Mouse (Mus musculus): ENCODE data around the gene Prpf38b.

Prpf38b gene

GRCm38 (mm10) chr3:108860786-108861185, 50.7 kb downstream of the Prpf38b start:
- DNase-seq (ENCODE audit: low spot score): no peak

GRCm38 (mm10) chr3:108858231-108858770, 53.2 kb downstream of the Prpf38b start:
- DNase-seq (ENCODE audit: low spot score): no peak

GRCm38 (mm10) chr3:108857714-108858113, 53.8 kb downstream of the Prpf38b start:
- no peak for DNase-seq (ENCODE audit: low spot score)

- DNase-seq (ENCODE audit: low spot score): no peak
Observed at GRCm38 (mm10) chr3:108857124-108857470, 54.4 kb downstream of the Prpf38b start.

GRCm38 (mm10) chr3:108856386-108857123, 55.0 kb downstream of the Prpf38b start:
- peak; percentile 35 for DNase-seq (ENCODE audit: low spot score)

GRCm38 (mm10) chr3:108855864-108856263, 55.7 kb downstream of the Prpf38b start:
- peak; percentile 46 for DNase-seq (ENCODE audit: low spot score)

GRCm38 (mm10) chr3:108855371-108855770, 56.2 kb downstream of the Prpf38b start:
- DNase-seq (ENCODE audit: low spot score): peak; percentile 19

- DNase-seq (ENCODE audit: low spot score): no peak
Observed at GRCm38 (mm10) chr3:108853266-108853665, 58.3 kb downstream of the Prpf38b start.
